24 mouse cellular contexts compared by ENCODE assay signal in genomic region chr10:95315321-95315720, GRCm38 (mm10). TPM values are rescaled to one million over a fixed set of nuclear protein-coding genes. Genes with fewer than 3 reads are reported as not detected.
A peak's percentile ranks its signal among the peaks of the same experiment; 100 is the strongest.
DNase-seq lines count a peak whose midpoint lies in the region; ATAC-seq and TF ChIP-seq lines count a peak whose summit lies in the region.
"Had no signal": no experiment of that assay in that cellular context is flagged by ENCODE, and none has a peak within 500 bp of the region (broad histone marks: within the 10 kb centered on the region; RNA-seq: fewer than 3 reads in every experiment).

No protein-coding gene starts in this region.

- intact Hi-C loops in heart, postnatal 14 days (cut with DNase I): loop anchor here (5.0 kb wide), 2 partner anchors 98 to 162 kb away; no protein-coding TSS in a partner anchor

- no peaks in the 10 kb centered on the region for H3K9me3 ChIP-seq in kidney, embryonic 16.5 days (ENCODE audit: low read length)
- no peaks in the 10 kb centered on the region for H3K9me3 ChIP-seq in stomach, embryonic 16.5 days (replicated peaks; ENCODE audit: control insufficient read depth, low read length)
- no peaks in the 10 kb centered on the region for H3K9me3 ChIP-seq in stomach, postnatal 0 days (ENCODE audit: control insufficient read depth, low read length)
- H3K9me3 ChIP-seq in intestine, postnatal 0 days (ENCODE audit: control insufficient read depth): no peaks in the 10 kb centered on the region
- H3K9me3 ChIP-seq: embryonic facial prominence, embryonic 15.5 days; heart, embryonic 15.5 days; hindbrain, embryonic 15.5 days; limb, embryonic 12.5 days; stomach, embryonic 15.5 days had no signal

- no peak for TF ChIP-seq CTCF in stomach, postnatal 0 days (IDR thresholded peaks at IDR 0.05; ENCODE audit: low read depth)
- TF ChIP-seq CTCF in intestine, postnatal 0 days (IDR thresholded peaks at IDR 0.05; ENCODE audit: low read depth): no peak

- peak; percentile 84 for DNase-seq in heart, adult 11 months
- DNase-seq in heart, postnatal 14 days: no peak
- no peak for DNase-seq in kidney, postnatal 14 days
- no peak for DNase-seq in stomach, postnatal 0 days (ENCODE audit: low spot score)
- DNase-seq: adrenal gland, postnatal 10 days; cerebellum, adult 8-10 months; gastrocnemius, postnatal 14 days; heart, adult 18-20 months; lung, adult 2 months; lung, postnatal 4 days; midbrain, embryonic 14.5 days; thymus, adult 2 months; thymus, postnatal 4 days had no signal

- H3K9ac ChIP-seq in kidney, embryonic 16.5 days (replicated peaks; ENCODE audit: low read length): no peak overlapping the region
- H3K9ac ChIP-seq in stomach, embryonic 16.5 days (ENCODE audit: low read length): peak overlapping the region; percentile 5; the same call in 1 of the 2 replicates
- no peak overlapping the region for H3K9ac ChIP-seq in stomach, postnatal 0 days (ENCODE audit: low read length)
- no peak overlapping the region for H3K9ac ChIP-seq in intestine, postnatal 0 days (ENCODE audit: low read depth, low read length)
- H3K9ac ChIP-seq: embryonic facial prominence, embryonic 15.5 days; heart, embryonic 15.5 days; hindbrain, embryonic 15.5 days; limb, embryonic 12.5 days; stomach, embryonic 15.5 days had no signal

- 86% methylated on average over 11 of the region's 11 CpGs for WGBS in kidney, embryonic 16.5 days
- 83% methylated on average over 11 of the region's 11 CpGs for WGBS in stomach, embryonic 16.5 days
- WGBS in stomach, postnatal 0 days: 83% methylated on average over 11 of the region's 11 CpGs
- WGBS in intestine, postnatal 0 days: 96% methylated on average over 11 of the region's 11 CpGs

- H3K4me2 ChIP-seq in kidney, embryonic 16.5 days (replicated peaks; ENCODE audit: low read depth, low read length): peak overlapping the region; percentile 25; the same call in 1 of the 2 replicates
- H3K4me2 ChIP-seq in stomach, embryonic 16.5 days (ENCODE audit: low read depth, low read length): no peak overlapping the region
- no peak overlapping the region for H3K4me2 ChIP-seq in stomach, postnatal 0 days (replicated peaks; ENCODE audit: low read depth)
- no peak overlapping the region for H3K4me2 ChIP-seq in intestine, postnatal 0 days (replicated peaks; ENCODE audit: low read depth)
- H3K4me2 ChIP-seq: embryonic facial prominence, embryonic 15.5 days; heart, embryonic 15.5 days; hindbrain, embryonic 15.5 days; limb, embryonic 12.5 days; liver, embryonic 11.5 days; stomach, embryonic 15.5 days had no signal

- no peaks in the 10 kb centered on the region for H3K36me3 ChIP-seq in kidney, embryonic 16.5 days (ENCODE audit: insufficient read depth, low read length)
- H3K36me3 ChIP-seq in stomach, embryonic 16.5 days (ENCODE audit: control insufficient read depth, insufficient read depth, low read length): no peaks in the 10 kb centered on the region
- H3K36me3 ChIP-seq in stomach, postnatal 0 days (ENCODE audit: control insufficient read depth, insufficient read depth, low read length): no peaks in the 10 kb centered on the region
- peaks cover 6% of the 10 kb centered on the region; the same call in 1 of the 2 replicates for H3K36me3 ChIP-seq in intestine, postnatal 0 days (ENCODE audit: control insufficient read depth, insufficient read depth)
- H3K36me3 ChIP-seq: embryonic facial prominence, embryonic 15.5 days; heart, embryonic 15.5 days; hindbrain, embryonic 15.5 days; limb, embryonic 12.5 days; stomach, embryonic 15.5 days had no signal

- H3K4me1 ChIP-seq in kidney, embryonic 16.5 days (ENCODE audit: insufficient read depth, low read length): peaks cover 14% of the 10 kb centered on the region
- H3K4me1 ChIP-seq in stomach, embryonic 16.5 days (ENCODE audit: control insufficient read depth, insufficient read depth, low read length): peaks cover 9% of the 10 kb centered on the region
- 0 out of 2 replicates have a peak, but pooled peaks cover 2% of the 10 kb centered on the region for H3K4me1 ChIP-seq in stomach, postnatal 0 days (replicated peaks; ENCODE audit: control insufficient read depth, insufficient read depth)
- no peaks in the 10 kb centered on the region for H3K4me1 ChIP-seq in intestine, postnatal 0 days (replicated peaks; ENCODE audit: control insufficient read depth, insufficient read depth, low read length)
- H3K4me1 ChIP-seq: embryonic facial prominence, embryonic 15.5 days had no signal

- no peak overlapping the region for H3K27ac ChIP-seq in kidney, embryonic 16.5 days (ENCODE audit: low read length)
- no peak overlapping the region for H3K27ac ChIP-seq in stomach, embryonic 16.5 days (ENCODE audit: low read length)
- no peak overlapping the region for H3K27ac ChIP-seq in stomach, postnatal 0 days (replicated peaks)
- H3K27ac ChIP-seq in intestine, postnatal 0 days (ENCODE audit: low read depth, low read length): no peak overlapping the region
- H3K27ac ChIP-seq: embryonic facial prominence, embryonic 15.5 days; hindbrain, embryonic 15.5 days; limb, embryonic 12.5 days; stomach, embryonic 15.5 days had no signal

- peaks cover 36% of the 10 kb centered on the region for H3K27me3 ChIP-seq in kidney, embryonic 16.5 days (ENCODE audit: insufficient read depth, low read length)
- no peaks in the 10 kb centered on the region for H3K27me3 ChIP-seq in stomach, embryonic 16.5 days (ENCODE audit: control insufficient read depth, insufficient read depth, low read length)
- no peaks in the 10 kb centered on the region for H3K27me3 ChIP-seq in stomach, postnatal 0 days (ENCODE audit: control insufficient read depth, insufficient read depth, low read length)
- H3K27me3 ChIP-seq in intestine, postnatal 0 days (replicated peaks; ENCODE audit: control insufficient read depth, insufficient read depth, low read length): no peaks in the 10 kb centered on the region
- H3K27me3 ChIP-seq: embryonic facial prominence, embryonic 15.5 days; heart, embryonic 15.5 days; hindbrain, embryonic 15.5 days; stomach, embryonic 15.5 days had no signal

- no peak for ATAC-seq in kidney, embryonic 16.5 days (ENCODE audit: low FRiP score, low TSS enrichment)
- no peak for ATAC-seq in stomach, embryonic 16.5 days (ENCODE audit: insufficient read depth, low FRiP score)
- ATAC-seq in stomach, postnatal 0 days (ENCODE audit: low FRiP score, low TSS enrichment): no peak
- no peak for ATAC-seq in intestine, postnatal 0 days
- ATAC-seq: forebrain, embryonic 16.5 days; intestine, embryonic 16.5 days had no signal

- no peak overlapping the region for H3K4me3 ChIP-seq in kidney, embryonic 16.5 days (ENCODE audit: low read length)
- no peak overlapping the region for H3K4me3 ChIP-seq in stomach, embryonic 16.5 days (replicated peaks; ENCODE audit: low read length)
- H3K4me3 ChIP-seq in stomach, postnatal 0 days (ENCODE audit: low read depth, low read length): no peak overlapping the region
- no peak overlapping the region for H3K4me3 ChIP-seq in intestine, postnatal 0 days (ENCODE audit: low read depth, low read length)
- H3K4me3 ChIP-seq: embryonic facial prominence, embryonic 15.5 days; heart, embryonic 15.5 days; hindbrain, embryonic 15.5 days; limb, embryonic 12.5 days; stomach, embryonic 15.5 days had no signal

- no peak for TF ChIP-seq EP300 in stomach, postnatal 0 days (optimal IDR thresholded peaks at IDR 0.05)

RNA-seq across cellular contexts. Expression of gene Cradd, which starts 8.6 kb away (rescaled TPM):
- total RNA-seq in heart, postnatal 14 days (2021): 10 to 100 TPM; 10.5 TPM
- polyA plus RNA-seq in kidney, embryonic 16.5 days (2015; fragmentation: Nextera tagmentation; extraction: Ambion mirVana): 9.2 and 10.4 TPM in 2 replicates
- polyA plus RNA-seq in stomach, embryonic 16.5 days (2015; fragmentation: Nextera tagmentation; extraction: Ambion mirVana): 9.8 and 10.7 TPM in 2 replicates
- polyA plus RNA-seq in stomach, postnatal 0 days (2015; fragmentation: Nextera tagmentation; extraction: Ambion mirVana): 9.8 and 12.5 TPM in 2 replicates
- 11.9 and 12.5 TPM in 2 replicates for polyA plus RNA-seq in intestine, postnatal 0 days (2015; fragmentation: Nextera tagmentation; extraction: Ambion mirVana)
